Mouse (Mus musculus) neural tube, embryonic 14.5 days (tissue): ENCODE measurements around the gene Gpam. TPM values are rescaled to one million over a fixed set of nuclear protein-coding genes. Genes with fewer than 3 reads are reported as not detected.
"Not testable (repeated sequence)": the region's sequence is repeated elsewhere in the genome, so short reads cannot be mapped to it uniquely, and the experiment has no call there.

Experiments
- ATAC-seq: fragments of 200-750 bp; cut with Nextera tagmentation; 2 replicates; pipeline ENCODE4 v1.8.0; 2017; ENCODE audit warnings: low read depth, mild to moderate bottlenecking, moderate TSS enrichment, moderate library complexity
- H3K27ac ChIP-seq: fragments of 300-500 bp; sonication (generic); 2 replicates; pipeline ENCODE4 v1.5.1; 2014; ENCODE audit warnings: low read depth, mild to moderate bottlenecking, control low read depth, low read length, moderate library complexity, mixed read lengths
- H3K27me3 ChIP-seq: fragments of 300-500 bp; sonication (generic); 2 replicates; pipeline ENCODE4 v1.6.1; 2014; ENCODE audit warnings: low read length; ENCODE audit not compliant: control insufficient read depth, insufficient read depth
- H3K36me3 ChIP-seq: fragments of 300-500 bp; sonication (generic); 2 replicates; pipeline ENCODE4 v1.6.1; 2014; ENCODE audit warnings: low read length, mixed read lengths; ENCODE audit not compliant: control insufficient read depth, insufficient read depth
- H3K4me1 ChIP-seq: fragments of 300-500 bp; sonication (generic); 2 replicates; pipeline ENCODE4 v1.6.1; 2014; ENCODE audit warnings: low read length; ENCODE audit not compliant: control insufficient read depth, insufficient read depth
- H3K4me2 ChIP-seq: fragments of 300-500 bp; sonication (generic); 2 replicates; pipeline ENCODE4 v1.6.1; 2014; ENCODE audit warnings: mild to moderate bottlenecking, low read depth, low read length, control low read depth
- H3K4me3 ChIP-seq: fragments of 300-500 bp; sonication (generic); 2 replicates; pipeline ENCODE4 v1.5.1; 2014; ENCODE audit warnings: low read depth, low read length, control low read depth, mixed read lengths
- H3K9ac ChIP-seq: fragments of 300-500 bp; sonication (generic); replicated peaks from 2 replicates; pipeline ENCODE4 v1.6.1; 2014; ENCODE audit warnings: low read depth, mild to moderate bottlenecking, control low read depth, low read length, mixed read lengths
- H3K9me3 ChIP-seq: fragments of 300-500 bp; sonication (generic); 2 replicates; pipeline ENCODE4 v1.6.1; 2016; ENCODE audit warnings: low read length; ENCODE audit not compliant: control insufficient read depth
- WGBS: fragments of 180-500 bp; shearing (Covaris S2); extraction: QIAGEN DNeasy Blood & Tissue Kit; methylation state at CpG from one replicate; pipeline ENCODE4 v1.1.7; 2014; 5-methylcytosine and 5-hydroxymethylcytosine counted together
- polyA plus RNA-seq: library from polyadenylated mRNA; unstranded; fragments of >200 nt; fragmentation: Nextera tagmentation; extraction: Ambion mirVana; gene quantifications from 2 replicates; pipeline ENCODE4 v1.2.1, GENCODE M21; 2014

Gpam gene
- polyA plus RNA-seq, 1 experiment from 2014 or later, result 22.7 TPM

- no peaks in the 10 kb centered on the region for H3K27me3 ChIP-seq
- no peaks in the 10 kb centered on the region for H3K4me1 ChIP-seq
- H3K4me2 ChIP-seq, result no peak overlapping the region
- no peaks in the 10 kb centered on the region for H3K36me3 ChIP-seq
- H3K4me3 ChIP-seq, result no peak overlapping the region
- no peak overlapping the region for H3K9ac ChIP-seq
- H3K9me3 ChIP-seq, result no peaks in the 10 kb centered on the region
- H3K27ac ChIP-seq, result no peak overlapping the region
- WGBS, result 90% methylated on average over 1 of the region's 1 CpGs
- no peak for ATAC-seq
Observed at GRCm38 (mm10) chr19:55164162-55164561, 37.1 kb upstream of the Gpam start.

- no peak overlapping the region for H3K27ac ChIP-seq
- WGBS, result 75% methylated on average over 4 of the region's 4 CpGs
- no peak for ATAC-seq
Observed at GRCm38 (mm10) chr19:55162271-55162670, 35.2 kb upstream of the Gpam start.

GRCm38 (mm10) chr19:55159826-55160225 is 32.8 kb upstream of the Gpam start:
- Histone ChIP-seq H3K27ac (no peak overlapping the region), H3K36me3 (no peaks in the 10 kb centered on the region), H3K4me1 (no peaks in the 10 kb centered on the region), H3K4me3 (no peak overlapping the region), H3K9me3 (no peaks in the 10 kb centered on the region), H3K9ac (no peak overlapping the region), H3K4me2 (no peak overlapping the region), H3K27me3 (no peaks in the 10 kb centered on the region)
- 79% methylated on average over 6 of the region's 6 CpGs for WGBS
- no peak for ATAC-seq

More at GRCm38 (mm10) chr19:55162271-55162670, 35.2 kb upstream of the Gpam start:
- H3K4me3 ChIP-seq, result no peak overlapping the region
- no peaks in the 10 kb centered on the region for H3K36me3 ChIP-seq
- H3K4me1 ChIP-seq, result no peaks in the 10 kb centered on the region
- H3K9me3 ChIP-seq, result no peaks in the 10 kb centered on the region
- no peak overlapping the region for H3K4me2 ChIP-seq
- H3K9ac ChIP-seq, result no peak overlapping the region
- no peaks in the 10 kb centered on the region for H3K27me3 ChIP-seq

- Histone ChIP-seq H3K27ac (no peak overlapping the region), H3K36me3 (no peaks in the 10 kb centered on the region), H3K9ac (no peak overlapping the region), H3K4me3 (no peak overlapping the region), H3K4me2 (no peak overlapping the region), H3K4me1 (no peaks in the 10 kb centered on the region), H3K9me3 (no peaks in the 10 kb centered on the region), H3K27me3 (no peaks in the 10 kb centered on the region)
- no peak for ATAC-seq
- WGBS, result 67% methylated on average over 8 of the region's 8 CpGs
Observed at GRCm38 (mm10) chr19:55158606-55159005, 31.6 kb upstream of the Gpam start.

- Histone ChIP-seq H3K4me3 (no peak overlapping the region), H3K27me3 (no peaks in the 10 kb centered on the region), H3K4me1 (no peaks in the 10 kb centered on the region), H3K9me3 (no peaks in the 10 kb centered on the region), H3K27ac (no peak overlapping the region), H3K4me2 (no peak overlapping the region), H3K9ac (no peak overlapping the region), H3K36me3 (no peaks in the 10 kb centered on the region)
- no peak for ATAC-seq
- 93% methylated on average over 7 of the region's 7 CpGs for WGBS
Observed at GRCm38 (mm10) chr19:55157029-55157428, 30.0 kb upstream of the Gpam start.

GRCm38 (mm10) chr19:55152983-55153382 is 25.9 kb upstream of the Gpam start:
- Histone ChIP-seq H3K9me3 (no peaks in the 10 kb centered on the region), H3K27me3 (no peaks in the 10 kb centered on the region), H3K4me3 (no peak overlapping the region), H3K27ac (no peak overlapping the region), H3K9ac (no peak overlapping the region), H3K4me2 (no peak overlapping the region), H3K36me3 (no peaks in the 10 kb centered on the region), H3K4me1 (no peaks in the 10 kb centered on the region)
- WGBS, result 94% methylated on average over 6 of the region's 6 CpGs
- no peak for ATAC-seq

- H3K27ac ChIP-seq, H3K4me3 ChIP-seq, H3K27me3 ChIP-seq, H3K4me1 ChIP-seq, H3K9ac ChIP-seq, H3K4me2 ChIP-seq, ATAC-seq, H3K9me3 ChIP-seq, H3K36me3 ChIP-seq: not testable (repeated sequence)
- 79% methylated on average over 5 of the region's 6 CpGs for WGBS
Observed at GRCm38 (mm10) chr19:55152274-55152673, 25.2 kb upstream of the Gpam start.

- no peak overlapping the region for H3K4me2 ChIP-seq
- H3K9me3 ChIP-seq, result no peaks in the 10 kb centered on the region
- no peak overlapping the region for H3K27ac ChIP-seq
- H3K4me3 ChIP-seq, result no peak overlapping the region
- no peaks in the 10 kb centered on the region for H3K27me3 ChIP-seq
- WGBS, result 80% methylated on average over 6 of the region's 6 CpGs
- no peak overlapping the region for H3K9ac ChIP-seq
- H3K4me1 ChIP-seq, result no peaks in the 10 kb centered on the region
- no peak for ATAC-seq
- no peaks in the 10 kb centered on the region for H3K36me3 ChIP-seq
Observed at GRCm38 (mm10) chr19:55149646-55150045, 22.6 kb upstream of the Gpam start.

- no peak overlapping the region for H3K4me2 ChIP-seq
- H3K27ac ChIP-seq, result no peak overlapping the region
- no peaks in the 10 kb centered on the region for H3K4me1 ChIP-seq
- H3K9ac ChIP-seq, result no peak overlapping the region
- H3K27me3 ChIP-seq, result no peaks in the 10 kb centered on the region
- no peak overlapping the region for H3K4me3 ChIP-seq
- H3K9me3 ChIP-seq, result no peaks in the 10 kb centered on the region
- no peaks in the 10 kb centered on the region for H3K36me3 ChIP-seq
- WGBS, result 88% methylated on average over 6 of the region's 6 CpGs
- ATAC-seq, result no peak
Observed at GRCm38 (mm10) chr19:55148109-55148508, 21.1 kb upstream of the Gpam start.

- Histone ChIP-seq H3K9ac (no peak overlapping the region), H3K4me2 (no peak overlapping the region), H3K4me3 (no peak overlapping the region), H3K36me3 (no peaks in the 10 kb centered on the region), H3K27ac (no peak overlapping the region), H3K4me1 (no peaks in the 10 kb centered on the region), H3K9me3 (no peaks in the 10 kb centered on the region), H3K27me3 (no peaks in the 10 kb centered on the region)
- 72% methylated on average over 9 of the region's 9 CpGs for WGBS
- ATAC-seq, result no peak
Observed at GRCm38 (mm10) chr19:55147568-55147967, 20.5 kb upstream of the Gpam start.
